Mouse (Mus musculus): ENCODE measurements around the gene Ifna1. TPM values are rescaled to one million over a fixed set of nuclear protein-coding genes. Genes with fewer than 3 reads are reported as not detected.

The Ifna1 gene
- polyA plus RNA-seq, 1 experiment, result not detected

GRCm38 (mm10) chr4:88840058-88840457 is 9.8 kb upstream of the Ifna1 start:
- no peak overlapping the region for H3K27ac ChIP-seq (ENCODE audit: insufficient read depth, low read length)
- H3K4me1 ChIP-seq (ENCODE audit: control insufficient read depth, insufficient read depth, low read length), result no peaks in the 10 kb centered on the region
- TF ChIP-seq POLR2A (IDR thresholded peaks at IDR 0.05; ENCODE audit: extremely low read depth, insufficient read depth, low read length) (no peak), CTCF (IDR thresholded peaks at IDR 0.05; ENCODE audit: extremely low read depth, insufficient read depth, low read length) (no peak)
- no peak overlapping the region for H3K4me3 ChIP-seq (ENCODE audit: insufficient read depth, low read length)

GRCm38 (mm10) chr4:88841438-88841911 is 8.4 kb upstream of the Ifna1 start, which contains the start of gene Ifna4:
Ifna4 (plus strand) TSS chr4:88841861.
- no peak for TF ChIP-seq POLR2A (IDR thresholded peaks at IDR 0.05; ENCODE audit: extremely low read depth, insufficient read depth, low read length)
- TF ChIP-seq CTCF (IDR thresholded peaks at IDR 0.05; ENCODE audit: extremely low read depth, insufficient read depth, low read length), result no peak
- Histone ChIP-seq H3K4me1 (ENCODE audit: control insufficient read depth, insufficient read depth, low read length) (no peaks in the 10 kb centered on the region), H3K4me3 (ENCODE audit: insufficient read depth, low read length) (no peak within 1 kb of the TSS), H3K27ac (ENCODE audit: insufficient read depth, low read length) (no peak within 1 kb of the TSS)

- no peak overlapping the region for H3K27ac ChIP-seq (ENCODE audit: insufficient read depth, low read length)
These were observed 4.6 kb upstream of the Ifna1 start for GRCm38 (mm10) chr4:88845334-88845733.

GRCm38 (mm10) chr4:88851026-88851763 is 1.3 kb downstream of the Ifna1 start:
- Histone ChIP-seq H3K27ac (ENCODE audit: insufficient read depth, low read length) (no peak overlapping the region), H3K4me3 (ENCODE audit: insufficient read depth, low read length) (no peak overlapping the region), H3K4me1 (ENCODE audit: control insufficient read depth, insufficient read depth, low read length) (no peaks in the 10 kb centered on the region)
- TF ChIP-seq POLR2A (IDR thresholded peaks at IDR 0.05; ENCODE audit: extremely low read depth, insufficient read depth, low read length) (no peak), CTCF (IDR thresholded peaks at IDR 0.05; ENCODE audit: extremely low read depth, insufficient read depth, low read length) (no peak)

More at GRCm38 (mm10) chr4:88845334-88845733, 4.6 kb upstream of the Ifna1 start:
- no peak overlapping the region for H3K4me3 ChIP-seq (ENCODE audit: insufficient read depth, low read length)
- H3K4me1 ChIP-seq (ENCODE audit: control insufficient read depth, insufficient read depth, low read length), result no peaks in the 10 kb centered on the region
- TF ChIP-seq POLR2A (IDR thresholded peaks at IDR 0.05; ENCODE audit: extremely low read depth, insufficient read depth, low read length) (no peak), CTCF (IDR thresholded peaks at IDR 0.05; ENCODE audit: extremely low read depth, insufficient read depth, low read length) (0 out of 2 replicates have a peak, but pooled peaks have one; percentile 5)

- TF ChIP-seq POLR2A (IDR thresholded peaks at IDR 0.05; ENCODE audit: extremely low read depth, insufficient read depth, low read length), result no peak
- TF ChIP-seq CTCF (IDR thresholded peaks at IDR 0.05; ENCODE audit: extremely low read depth, insufficient read depth, low read length), result no peak
- no peak overlapping the region for H3K27ac ChIP-seq (ENCODE audit: insufficient read depth, low read length)
- no peak overlapping the region for H3K4me3 ChIP-seq (ENCODE audit: insufficient read depth, low read length)
- no peaks in the 10 kb centered on the region for H3K4me1 ChIP-seq (ENCODE audit: control insufficient read depth, insufficient read depth, low read length)
These were observed 9.3 kb downstream of the Ifna1 start for GRCm38 (mm10) chr4:88859214-88859613.

- Histone ChIP-seq H3K27ac (ENCODE audit: insufficient read depth, low read length) (no peak overlapping the region), H3K4me3 (ENCODE audit: insufficient read depth, low read length) (no peak overlapping the region), H3K4me1 (ENCODE audit: control insufficient read depth, insufficient read depth, low read length) (no peaks in the 10 kb centered on the region)
- TF ChIP-seq CTCF (IDR thresholded peaks at IDR 0.05; ENCODE audit: extremely low read depth, insufficient read depth, low read length) (no peak), POLR2A (IDR thresholded peaks at IDR 0.05; ENCODE audit: extremely low read depth, insufficient read depth, low read length) (no peak)
These were observed 13.4 kb downstream of the Ifna1 start for GRCm38 (mm10) chr4:88863309-88863708.

GRCm38 (mm10) chr4:88864599-88864998 is 14.7 kb downstream of the Ifna1 start:
- no peak overlapping the region for H3K4me3 ChIP-seq (ENCODE audit: insufficient read depth, low read length)
- TF ChIP-seq POLR2A (IDR thresholded peaks at IDR 0.05; ENCODE audit: extremely low read depth, insufficient read depth, low read length) (no peak), CTCF (IDR thresholded peaks at IDR 0.05; ENCODE audit: extremely low read depth, insufficient read depth, low read length) (no peak)
- no peaks in the 10 kb centered on the region for H3K4me1 ChIP-seq (ENCODE audit: control insufficient read depth, insufficient read depth, low read length)
- no peak overlapping the region for H3K27ac ChIP-seq (ENCODE audit: insufficient read depth, low read length)

- Histone ChIP-seq H3K4me3 (ENCODE audit: insufficient read depth, low read length) (no peak overlapping the region), H3K27ac (ENCODE audit: insufficient read depth, low read length) (no peak overlapping the region), H3K4me1 (ENCODE audit: control insufficient read depth, insufficient read depth, low read length) (no peaks in the 10 kb centered on the region)
- TF ChIP-seq POLR2A (IDR thresholded peaks at IDR 0.05; ENCODE audit: extremely low read depth, insufficient read depth, low read length) (no peak), CTCF (IDR thresholded peaks at IDR 0.05; ENCODE audit: extremely low read depth, insufficient read depth, low read length) (no peak)
These were observed 15.2 kb downstream of the Ifna1 start for GRCm38 (mm10) chr4:88865011-88865569.

GRCm38 (mm10) chr4:88867366-88867925 is 17.6 kb downstream of the Ifna1 start:
- no peak overlapping the region for H3K27ac ChIP-seq (ENCODE audit: insufficient read depth, low read length)
- no peak overlapping the region; the same call in 1 of the 2 replicates for H3K4me3 ChIP-seq (ENCODE audit: insufficient read depth, low read length)
- no peak for TF ChIP-seq POLR2A (IDR thresholded peaks at IDR 0.05; ENCODE audit: extremely low read depth, insufficient read depth, low read length)
- TF ChIP-seq CTCF (IDR thresholded peaks at IDR 0.05; ENCODE audit: extremely low read depth, insufficient read depth, low read length), result peak; percentile 93
- H3K4me1 ChIP-seq (ENCODE audit: control insufficient read depth, insufficient read depth, low read length), result no peaks in the 10 kb centered on the region
